Mouse (Mus musculus) forebrain, embryonic 16.5 days (tissue): ENCODE measurements around the gene Eif4e2. TPM values are rescaled to one million over a fixed set of nuclear protein-coding genes. Genes with fewer than 3 reads are reported as not detected.

Experiments
- ATAC-seq: fragments of 200-750 bp; cut with Nextera tagmentation; 2 replicates; pipeline ENCODE4 v1.8.0; 2017; ENCODE audit warnings: mild to moderate bottlenecking, moderate library complexity
- H3K27ac ChIP-seq: fragments of 300-500 bp; sonication (generic); 2 replicates; pipeline ENCODE4 v1.5.1; 2014; ENCODE audit warnings: low read length, control low read depth
- H3K27me3 ChIP-seq: fragments of 300-500 bp; sonication (generic); replicated peaks from 2 replicates; pipeline ENCODE4 v1.6.1; 2014; ENCODE audit warnings: low read length; ENCODE audit not compliant: control insufficient read depth, insufficient read depth
- H3K36me3 ChIP-seq: fragments of 300-500 bp; sonication (generic); 2 replicates; pipeline ENCODE4 v1.6.1; 2014; ENCODE audit not compliant: control insufficient read depth, insufficient read depth
- H3K4me1 ChIP-seq: fragments of 300-500 bp; sonication (generic); replicated peaks from 2 replicates; pipeline ENCODE4 v1.6.1; 2014; ENCODE audit warnings: low read length; ENCODE audit not compliant: control insufficient read depth, insufficient read depth
- H3K4me2 ChIP-seq: fragments of 300-500 bp; sonication (generic); 2 replicates; pipeline ENCODE4 v1.6.1; 2014; ENCODE audit warnings: mild to moderate bottlenecking, low read length, control low read depth
- H3K4me3 ChIP-seq: fragments of 300-500 bp; sonication (generic); replicated peaks from 2 replicates; pipeline ENCODE4 v1.5.1; 2014; ENCODE audit warnings: mild to moderate bottlenecking, low read length, control low read depth
- H3K9ac ChIP-seq: fragments of 300-500 bp; sonication (generic); replicated peaks from 2 replicates; pipeline ENCODE4 v1.6.1; 2014; ENCODE audit warnings: low read depth, low read length, control low read depth
- H3K9me3 ChIP-seq: fragments of 300-500 bp; sonication (generic); 2 replicates; pipeline ENCODE4 v1.6.1; 2016; ENCODE audit warnings: low read length; ENCODE audit not compliant: control insufficient read depth
- WGBS: fragments of 180-500 bp; shearing (Covaris S2); extraction: QIAGEN DNeasy Blood & Tissue Kit; methylation state at CpG from one replicate; pipeline ENCODE4 v1.1.7; 2014; 5-methylcytosine and 5-hydroxymethylcytosine counted together
- polyA plus RNA-seq: library from polyadenylated mRNA; unstranded; fragments of >200 nt; fragmentation: Nextera tagmentation; extraction: Ambion mirVana; gene quantifications from 2 replicates; pipeline ENCODE4 v1.2.1, GENCODE M21; 2015

Eif4e2 gene
- polyA plus RNA-seq, 1 experiment from 2014 or later: 88.1 TPM

DNA sequence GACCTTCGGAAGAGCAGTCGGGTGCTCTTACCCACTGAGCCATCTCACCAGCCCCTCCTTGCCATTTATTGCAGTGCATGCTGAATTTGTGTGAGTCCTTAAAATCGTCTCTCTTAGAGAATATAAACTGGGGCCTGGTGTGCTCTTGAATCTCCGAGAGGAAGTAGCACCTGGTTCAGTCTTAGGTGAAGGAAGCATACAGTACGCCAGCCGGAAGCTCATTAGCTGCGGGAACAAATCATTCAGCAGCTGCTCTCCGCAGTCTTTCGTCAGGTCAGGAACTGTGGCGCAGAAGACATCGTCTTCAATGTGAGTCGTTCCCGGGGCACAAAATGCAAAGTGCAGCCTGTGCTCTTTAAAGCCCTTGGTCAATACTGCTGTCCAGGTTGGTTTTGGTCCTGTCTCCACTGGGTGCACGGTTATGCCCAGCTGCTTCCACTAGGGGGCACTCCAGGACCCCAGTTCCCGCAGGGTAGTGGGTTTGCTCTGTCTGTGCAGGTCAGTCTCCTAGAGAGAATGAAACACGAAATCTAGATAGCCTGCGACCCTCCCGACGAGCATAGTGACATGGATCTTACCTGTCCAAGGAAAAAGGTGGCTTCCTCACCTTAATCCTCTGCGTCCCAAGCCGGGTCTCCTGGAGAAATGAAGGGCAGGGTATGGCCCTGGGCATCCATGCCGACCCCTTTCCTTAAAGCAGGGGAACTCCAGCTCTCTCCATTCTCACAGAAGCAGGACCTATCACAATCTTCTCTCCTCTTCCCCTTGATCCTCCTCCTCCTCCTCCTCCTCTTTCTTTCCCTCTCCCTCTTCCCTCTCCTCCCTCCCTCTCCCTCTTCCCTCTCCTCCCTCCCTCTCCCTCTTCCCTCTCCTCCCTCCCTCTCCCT is 32.5 kb downstream of the Eif4e2 start:
- no peak overlapping the region for H3K4me3 ChIP-seq
- no peak overlapping the region for H3K9ac ChIP-seq
- H3K9me3 ChIP-seq: no peaks in the 10 kb centered on the region
- ATAC-seq: peak; percentile 83
- peak overlapping the region; percentile 27 for H3K4me2 ChIP-seq
- no peaks in the 10 kb centered on the region for H3K36me3 ChIP-seq
- H3K27ac ChIP-seq: no peak overlapping the region
- 24% methylated on average over 22 of the region's 22 CpGs for WGBS
- H3K4me1 ChIP-seq: no peaks in the 10 kb centered on the region
- no peaks in the 10 kb centered on the region for H3K27me3 ChIP-seq

DNA sequence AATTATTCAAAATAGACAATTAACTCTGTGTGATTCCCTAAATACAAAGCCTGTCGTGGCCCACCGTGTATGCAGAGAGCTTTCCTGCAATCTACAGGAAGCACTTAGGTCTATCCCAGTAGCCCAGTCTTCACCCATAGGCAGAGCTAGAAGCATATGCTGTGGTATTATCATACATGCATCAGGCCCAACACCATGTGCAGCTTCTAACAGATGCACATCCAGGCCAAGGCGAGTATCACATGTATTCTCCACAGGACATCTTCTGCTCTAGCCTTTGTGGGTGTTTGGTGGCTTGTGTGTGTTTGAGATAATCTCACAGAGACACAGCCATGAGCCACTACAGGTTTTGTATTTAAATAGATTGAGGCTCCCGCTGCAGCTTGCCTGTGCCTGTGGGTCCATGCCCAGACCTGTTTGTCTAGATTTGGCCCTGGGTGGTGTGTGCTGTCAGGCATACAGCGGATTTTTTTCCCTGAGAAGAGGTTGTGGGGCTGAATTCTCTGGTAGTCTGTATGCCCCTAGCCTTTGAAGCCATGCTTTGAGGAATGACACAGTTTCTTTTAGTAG is 38.4 kb downstream of the Eif4e2 start:
- Histone ChIP-seq H3K9me3 (no peaks in the 10 kb centered on the region), H3K4me1 (no peaks in the 10 kb centered on the region), H3K36me3 (no peaks in the 10 kb centered on the region), H3K4me2 (no peak overlapping the region), H3K9ac (no peak overlapping the region), H3K4me3 (no peak overlapping the region), H3K27ac (no peak overlapping the region), H3K27me3 (no peaks in the 10 kb centered on the region)
- no peak for ATAC-seq
- 48% methylated on average over 5 of the region's 5 CpGs for WGBS

DNA sequence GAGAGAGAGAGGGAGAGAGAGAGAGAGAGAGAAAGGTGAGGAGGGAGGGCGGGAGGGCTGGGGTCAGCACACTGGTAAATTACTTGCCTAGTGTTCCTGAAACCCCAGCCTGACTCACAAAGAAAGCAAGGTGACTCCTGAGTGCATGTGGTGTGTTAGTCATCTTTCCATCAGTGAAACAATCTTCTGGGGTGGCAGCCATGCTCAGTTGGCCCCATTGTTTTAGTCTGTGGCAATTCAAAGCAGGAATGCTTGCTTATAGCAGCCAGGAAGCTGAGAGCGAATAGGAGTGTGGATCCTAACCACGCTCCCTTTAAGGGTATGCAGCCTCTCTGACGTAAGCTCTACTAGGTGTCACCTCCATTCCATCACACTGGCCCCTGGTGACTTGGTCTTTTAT is 41.5 kb downstream of the Eif4e2 start:
- no peaks in the 10 kb centered on the region for H3K9me3 ChIP-seq
- H3K9ac ChIP-seq: no peak overlapping the region
- H3K4me2 ChIP-seq: no peak overlapping the region
- H3K36me3 ChIP-seq: no peaks in the 10 kb centered on the region
- WGBS: 67% methylated on average over 4 of the region's 4 CpGs
- ATAC-seq: no peak
- H3K27ac ChIP-seq: no peak overlapping the region
- no peak overlapping the region for H3K4me3 ChIP-seq
- no peaks in the 10 kb centered on the region for H3K27me3 ChIP-seq
- H3K4me1 ChIP-seq: no peaks in the 10 kb centered on the region

DNA sequence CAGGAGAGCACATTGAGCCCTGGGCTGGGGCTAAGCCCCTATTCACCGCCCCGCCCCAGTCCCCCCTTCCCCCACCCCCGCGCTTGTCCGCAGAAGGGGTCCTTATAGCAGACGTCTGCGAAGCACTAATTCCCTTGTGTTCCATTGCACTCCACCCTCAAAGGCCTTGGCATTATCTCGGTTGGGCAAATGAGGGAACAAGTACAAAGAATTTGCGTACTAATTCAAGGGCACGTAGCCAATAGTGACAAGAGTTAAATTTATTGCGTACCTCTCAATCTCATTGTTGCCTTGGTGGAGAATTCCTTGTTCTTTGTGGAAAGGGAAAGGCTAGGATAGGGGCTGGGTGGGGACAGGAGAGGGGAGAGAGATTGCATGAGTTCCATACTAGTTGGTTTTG is 44.0 kb downstream of the Eif4e2 start:
- H3K4me1 ChIP-seq: no peaks in the 10 kb centered on the region
- no peak overlapping the region for H3K4me2 ChIP-seq
- H3K36me3 ChIP-seq: no peaks in the 10 kb centered on the region
- WGBS: 8% methylated on average over 11 of the region's 11 CpGs
- no peak for ATAC-seq
- no peak overlapping the region for H3K4me3 ChIP-seq
- H3K27ac ChIP-seq: no peak overlapping the region
- no peaks in the 10 kb centered on the region for H3K9me3 ChIP-seq
- H3K27me3 ChIP-seq: peaks cover 9% of the 10 kb centered on the region; the same call in 1 of the 2 replicates
- H3K9ac ChIP-seq: no peak overlapping the region

DNA sequence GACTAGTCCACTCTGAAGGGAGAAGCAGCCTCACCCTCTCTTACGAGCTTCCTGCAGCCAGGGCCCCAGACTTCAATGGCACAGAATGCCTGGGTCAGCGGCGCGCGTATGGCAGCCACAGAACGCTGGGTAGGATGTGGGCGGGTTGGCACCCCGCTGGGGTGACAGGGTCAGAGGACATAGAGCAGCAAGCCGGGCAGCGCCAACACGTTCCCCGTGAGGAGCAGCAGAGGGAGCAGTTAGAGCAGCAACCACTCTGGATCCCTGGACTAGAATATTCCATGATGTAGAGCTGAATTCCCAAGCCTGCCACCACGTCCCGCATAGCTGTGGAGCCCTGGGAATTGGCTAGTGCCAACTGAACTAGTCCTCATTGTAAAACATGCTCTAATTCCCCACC is 44.8 kb downstream of the Eif4e2 start:
- Histone ChIP-seq H3K4me3 (no peak overlapping the region), H3K4me2 (no peak overlapping the region), H3K36me3 (no peaks in the 10 kb centered on the region), H3K27ac (no peak overlapping the region), H3K9me3 (no peaks in the 10 kb centered on the region), H3K4me1 (peaks cover 3% of the 10 kb centered on the region; the same call in 1 of the 2 replicates), H3K27me3 (peaks cover 9% of the 10 kb centered on the region; the same call in 1 of the 2 replicates), H3K9ac (no peak overlapping the region)
- ATAC-seq: no peak
- 17% methylated on average over 14 of the region's 14 CpGs for WGBS

DNA sequence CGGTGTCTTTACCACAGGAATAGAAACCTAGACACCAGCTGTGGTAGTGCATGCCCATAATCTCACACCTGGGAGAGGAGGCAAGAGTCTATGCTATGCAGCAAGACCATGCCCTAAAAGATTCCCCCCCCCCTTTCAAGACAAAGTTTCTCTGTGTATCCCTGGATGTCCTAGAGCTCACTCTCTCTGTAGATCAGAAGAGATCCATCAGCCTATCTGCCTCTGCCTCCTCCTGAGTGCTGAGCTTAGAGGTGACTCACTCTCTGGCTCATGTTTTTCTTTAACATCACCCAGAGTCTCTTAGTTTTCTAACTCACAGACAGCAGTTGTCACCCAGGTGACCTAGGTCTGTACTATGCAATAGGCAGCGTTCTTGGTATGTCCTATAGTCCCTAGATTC is 45.6 kb downstream of the Eif4e2 start:
- Histone ChIP-seq H3K27me3 (peaks cover 10% of the 10 kb centered on the region; the same call in 1 of the 2 replicates), H3K4me2 (no peak overlapping the region), H3K27ac (no peak overlapping the region), H3K4me3 (no peak overlapping the region), H3K9ac (no peak overlapping the region), H3K4me1 (peaks cover 12% of the 10 kb centered on the region), H3K36me3 (no peaks in the 10 kb centered on the region), H3K9me3 (no peaks in the 10 kb centered on the region)
- 82% methylated on average over 2 of the region's 2 CpGs for WGBS
- ATAC-seq: no peak

DNA sequence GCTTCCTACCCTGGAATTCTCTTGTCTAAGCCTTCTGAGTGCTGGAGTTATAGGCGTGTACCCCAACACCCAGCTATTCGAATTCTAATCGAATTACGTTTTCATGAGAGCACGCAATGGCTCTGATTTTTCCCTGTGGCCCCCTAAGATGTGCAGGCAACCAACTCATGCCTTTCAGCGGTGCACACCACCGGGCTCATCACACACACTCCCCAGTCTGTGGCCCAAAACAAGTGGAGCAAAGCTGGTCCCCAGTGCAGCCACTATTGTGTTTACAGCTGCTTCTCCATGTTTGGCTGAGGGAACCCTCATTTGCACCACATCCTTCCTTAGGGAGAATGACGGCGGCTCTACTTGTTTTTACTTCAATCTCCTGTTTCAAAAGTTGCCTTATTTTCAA is 49.5 kb downstream of the Eif4e2 start:
- 2% methylated on average over 9 of the region's 9 CpGs for WGBS
- H3K36me3 ChIP-seq: no peaks in the 10 kb centered on the region
- H3K4me2 ChIP-seq: peak overlapping the region; percentile 99; the same call in 1 of the 2 replicates
- H3K9me3 ChIP-seq: no peaks in the 10 kb centered on the region
- no peak for ATAC-seq
- peaks cover 32% of the 10 kb centered on the region for H3K27me3 ChIP-seq
- no peak overlapping the region for H3K9ac ChIP-seq
- H3K4me1 ChIP-seq: peaks cover 22% of the 10 kb centered on the region
- no peak overlapping the region for H3K27ac ChIP-seq
- no peak overlapping the region for H3K4me3 ChIP-seq

DNA sequence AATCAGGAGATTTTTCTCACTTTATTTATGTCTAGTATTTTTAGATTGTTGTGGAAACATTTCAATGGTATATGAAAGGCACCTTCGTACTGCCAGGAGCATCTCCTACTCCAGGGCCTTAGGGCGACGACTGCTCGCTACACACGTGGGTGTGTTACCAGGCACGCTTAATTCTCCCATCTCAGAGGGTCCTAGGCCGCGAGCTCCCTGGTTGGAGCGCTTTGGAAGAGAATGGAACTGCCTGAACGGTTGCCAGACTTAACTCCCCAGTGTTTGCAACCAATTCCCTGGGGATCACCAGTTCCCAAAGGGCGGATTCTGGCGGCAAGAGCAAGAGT is 50.1 kb downstream of the Eif4e2 start:
- peak overlapping the region; percentile 99 for H3K4me2 ChIP-seq
- H3K4me3 ChIP-seq: peak overlapping the region; percentile 57
- no peaks in the 10 kb centered on the region for H3K36me3 ChIP-seq
- no peak overlapping the region; the same call in none of the 2 replicates for H3K9ac ChIP-seq
- peak; percentile 40; the same call in 1 of the 2 replicates for ATAC-seq
- peaks cover 22% of the 10 kb centered on the region for H3K4me1 ChIP-seq
- H3K27ac ChIP-seq: no peak overlapping the region
- peaks cover 32% of the 10 kb centered on the region for H3K27me3 ChIP-seq
- H3K9me3 ChIP-seq: no peaks in the 10 kb centered on the region
- 2% methylated on average over 12 of the region's 12 CpGs for WGBS

GRCm38 (mm10) chr1:87264134-87265006 is 50.7 kb downstream of the Eif4e2 start, which contains the start of gene Efhd1:
TSS of gene Efhd1 (plus strand) at chr1:87264363.
- ATAC-seq: peak; percentile 58; the same call in 1 of the 2 replicates
- Histone ChIP-seq H3K9ac (peak within 1 kb of the TSS; percentile 51), H3K36me3 (no peaks in the 10 kb centered on the region), H3K4me2 (peak within 1 kb of the TSS; percentile 99), H3K27me3 (peaks cover 32% of the 10 kb centered on the region), H3K4me1 (peaks cover 22% of the 10 kb centered on the region), H3K9me3 (no peaks in the 10 kb centered on the region), H3K27ac (no peak within 1 kb of the TSS), H3K4me3 (peak within 1 kb of the TSS; percentile 57)
- under 1% methylated on average over 70 of the region's 70 CpGs for WGBS
